In genomic region chr12:76992891-76993529, GRCm38 (mm10) we compare ENCODE assay signal across 12 mouse cellular contexts. TPM values are rescaled to one million over a fixed set of nuclear protein-coding genes. Genes with fewer than 3 reads are reported as not detected.
DNase-seq lines count a peak whose midpoint lies in the region; ATAC-seq and TF ChIP-seq lines count a peak whose summit lies in the region.
"Had no signal": no experiment of that assay in that cellular context is flagged by ENCODE, and none has a peak within 500 bp of the region (broad histone marks: within the 10 kb centered on the region; RNA-seq: fewer than 3 reads in every experiment).

No protein-coding gene starts in this region.

- WGBS in forebrain, postnatal 0 days = 81% methylated on average over 16 of the region's 16 CpGs
- whole genome bisulfite sequencing in forebrain, embryonic 13.5 days = 92% methylated on average over 16 of the region's 16 CpGs
- WGBS in embryonic facial prominence, embryonic 10.5 days = 92% methylated on average over 16 of the region's 16 CpGs
- WGBS in intestine, embryonic 15.5 days = 90% methylated on average over 16 of the region's 16 CpGs

- DNase-seq in forebrain, postnatal 0 days = peak; percentile 85
- peak; percentile 80 for DNase-seq in cerebellum, adult 8-10 months
- DNase-seq in layer of hippocampus, adult 2 months (ENCODE audit: low spot score in 2 of 2) = peak in 1 of 2 experiments; percentile 66
- DNase-seq in right cerebral cortex, postnatal 10 days (ENCODE audit: low spot score in 2 of 2) = peak; percentile 86 to 90
- no peak for DNase-seq in embryonic facial prominence, embryonic 10.5 days (ENCODE audit: low spot score)
- DNase-seq in liver = no peak
- DNase-seq: lung, postnatal 4 days; thymus, postnatal 4 days had no signal

- no peak overlapping the region for H3K27ac ChIP-seq in forebrain, postnatal 0 days (ENCODE audit: low read depth, low read length)
- H3K27ac ChIP-seq in forebrain, embryonic 13.5 days = no peak overlapping the region
- H3K27ac ChIP-seq in layer of hippocampus, adult 2 months = 0 out of 2 replicates have a peak overlapping the region, but pooled peaks have one; percentile 28
- H3K27ac ChIP-seq in embryonic facial prominence, embryonic 10.5 days (replicated peaks) = no peak overlapping the region
- no peak overlapping the region for H3K27ac ChIP-seq in intestine, embryonic 15.5 days
- H3K27ac ChIP-seq: liver, embryonic 14.5 days had no signal

- H3K27me3 ChIP-seq in forebrain, postnatal 0 days (ENCODE audit: insufficient read depth, low read length) = no peaks in the 10 kb centered on the region
- no peaks in the 10 kb centered on the region for H3K27me3 ChIP-seq in forebrain, embryonic 13.5 days
- H3K27me3 ChIP-seq in embryonic facial prominence, embryonic 10.5 days (replicated peaks; ENCODE audit: low read depth, poor library complexity, severe bottlenecking) = no peaks in the 10 kb centered on the region
- H3K27me3 ChIP-seq in intestine, embryonic 15.5 days (replicated peaks) = no peaks in the 10 kb centered on the region

- H3K4me3 ChIP-seq in forebrain, postnatal 0 days (ENCODE audit: low read depth, low read length) = no peak overlapping the region
- no peak overlapping the region for H3K4me3 ChIP-seq in forebrain, embryonic 13.5 days
- H3K4me3 ChIP-seq in layer of hippocampus, adult 2 months = no peak overlapping the region
- no peak overlapping the region for H3K4me3 ChIP-seq in embryonic facial prominence, embryonic 10.5 days
- H3K4me3 ChIP-seq in intestine, embryonic 15.5 days (replicated peaks) = no peak overlapping the region

- TF ChIP-seq CTCF in forebrain, postnatal 0 days (IDR thresholded peaks at IDR 0.05; ENCODE audit: low read depth) = no peak
- no peak for TF ChIP-seq CTCF in layer of hippocampus, adult 2 months (conservative IDR thresholded peaks at IDR 0.05)

- peak; percentile 69 for ATAC-seq in forebrain, postnatal 0 days
- no peak for ATAC-seq in forebrain, embryonic 13.5 days
- no peak for ATAC-seq in intestine, embryonic 15.5 days
- ATAC-seq: forebrain, embryonic 14.5 days had no signal

- no peaks in the 10 kb centered on the region for H3K9me3 ChIP-seq in forebrain, postnatal 0 days (ENCODE audit: low read length)
- H3K9me3 ChIP-seq in forebrain, embryonic 13.5 days (replicated peaks) = no peaks in the 10 kb centered on the region
- no peaks in the 10 kb centered on the region for H3K9me3 ChIP-seq in embryonic facial prominence, embryonic 10.5 days
- no peaks in the 10 kb centered on the region for H3K9me3 ChIP-seq in intestine, embryonic 15.5 days

- H3K9ac ChIP-seq in forebrain, postnatal 0 days = no peak overlapping the region
- no peak overlapping the region for H3K9ac ChIP-seq in forebrain, embryonic 13.5 days
- no peak overlapping the region for H3K9ac ChIP-seq in intestine, embryonic 15.5 days
- H3K9ac ChIP-seq: liver, embryonic 14.5 days had no signal

- H3K36me3 ChIP-seq in forebrain, postnatal 0 days (ENCODE audit: insufficient read depth) = no peaks in the 10 kb centered on the region
- H3K36me3 ChIP-seq in forebrain, embryonic 13.5 days (ENCODE audit: poor library complexity, severe bottlenecking) = no peaks in the 10 kb centered on the region
- H3K36me3 ChIP-seq in embryonic facial prominence, embryonic 10.5 days (replicated peaks) = no peaks in the 10 kb centered on the region
- no peaks in the 10 kb centered on the region for H3K36me3 ChIP-seq in intestine, embryonic 15.5 days

- H3K4me2 ChIP-seq in forebrain, postnatal 0 days (ENCODE audit: low read depth) = no peak overlapping the region
- H3K4me2 ChIP-seq in forebrain, embryonic 13.5 days = no peak overlapping the region
- no peak overlapping the region for H3K4me2 ChIP-seq in intestine, embryonic 15.5 days (replicated peaks)

- no peaks in the 10 kb centered on the region for H3K4me1 ChIP-seq in forebrain, postnatal 0 days (ENCODE audit: insufficient read depth)
- H3K4me1 ChIP-seq in forebrain, embryonic 13.5 days = no peaks in the 10 kb centered on the region
- 0 out of 2 replicates have a peak, but pooled peaks cover 5% of the 10 kb centered on the region for H3K4me1 ChIP-seq in embryonic facial prominence, embryonic 10.5 days
- no peaks in the 10 kb centered on the region for H3K4me1 ChIP-seq in intestine, embryonic 15.5 days (replicated peaks)

RNA-seq across cellular contexts. Expression of gene Max, which starts 31.0 kb away (rescaled TPM):
- total RNA-seq in forebrain, postnatal 0 days (2014; rRNA removed) = 56.0 and 58.5 TPM in 2 replicates
- 14.6 TPM in 2 replicates for polyA plus RNA-seq in forebrain, postnatal 0 days (2015; fragmentation: Nextera tagmentation; extraction: Ambion mirVana)
- polyA plus RNA-seq in forebrain, embryonic 13.5 days (2015; fragmentation: Nextera tagmentation; extraction: Ambion mirVana) = 13.5 and 16.5 TPM in 2 replicates
- total RNA-seq in layer of hippocampus, adult 2 months (2021) = 10 to 100 TPM; 69.6 to 78.7 TPM
- polyA plus RNA-seq in embryonic facial prominence, embryonic 10.5 days (2016; fragmentation: Nextera tagmentation; extraction: Ambion mirVana) = 9.8 and 13.1 TPM in 2 replicates
- polyA plus RNA-seq in intestine, embryonic 15.5 days (2015; fragmentation: Nextera tagmentation; extraction: Ambion mirVana) = 13.0 and 13.1 TPM in 2 replicates

Comparison
In these comparisons a context has a peak if more than half of its experiments do, and no peak if none do; other contexts are left out.
1. DNase-seq: peak in forebrain, postnatal 0 days (single experiment), cerebellum, adult 8-10 months (single experiment) and right cerebral cortex, postnatal 10 days (2 of 2); none in embryonic facial prominence, embryonic 10.5 days (single experiment) and liver (single experiment).